Mouse (Mus musculus): ENCODE results near the gene Pfkfb2. TPM values are rescaled to one million over a fixed set of nuclear protein-coding genes. Genes with fewer than 3 reads are reported as not detected.

The Pfkfb2 gene
- total RNA-seq, 1 experiment, result 10.0 TPM

DNA sequence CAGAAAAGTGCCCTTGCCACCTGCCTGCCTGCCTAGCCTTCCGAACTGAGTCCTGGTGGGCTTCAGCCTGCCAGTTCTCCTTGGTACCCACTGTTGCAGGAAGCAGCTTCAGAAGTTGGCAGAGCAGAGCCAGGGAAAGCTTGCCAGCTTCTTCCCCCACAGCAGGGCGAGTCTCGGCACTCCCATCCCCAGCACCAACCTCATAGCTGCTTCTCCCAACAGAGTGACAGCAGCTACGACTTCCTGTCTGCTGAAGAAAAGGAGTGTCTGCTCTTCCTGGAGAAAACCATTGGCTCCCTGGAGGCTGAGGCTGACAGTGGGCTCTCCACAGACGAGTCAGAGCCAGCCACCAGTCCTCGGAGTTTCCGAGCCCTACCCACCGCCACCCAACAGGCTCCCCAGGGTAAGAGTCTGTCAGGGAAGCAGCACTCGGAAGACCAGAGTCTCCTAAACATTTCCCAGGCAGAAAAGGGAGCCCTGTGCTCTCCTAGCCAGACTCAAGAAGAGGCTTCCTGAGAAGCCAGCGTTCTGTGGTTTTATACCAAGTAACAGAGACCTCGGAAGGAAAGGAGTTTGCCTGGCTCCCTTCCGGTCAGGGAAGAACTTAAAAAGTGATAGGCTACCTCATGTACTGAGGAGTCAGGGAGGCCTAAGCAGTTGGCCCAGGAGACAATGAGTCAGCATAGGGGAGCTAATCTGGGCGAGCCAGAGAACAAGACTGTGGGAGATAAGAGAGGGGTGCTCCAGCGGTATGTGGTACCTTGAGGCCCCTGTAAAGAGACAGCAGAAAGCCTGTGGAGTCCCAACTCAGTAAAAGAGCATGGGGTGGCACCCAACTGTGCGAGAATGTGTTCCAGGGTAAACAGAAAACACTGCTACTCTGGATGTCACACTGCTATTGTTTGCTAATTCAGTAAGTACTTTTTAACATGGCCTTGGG lies 12.0 kb upstream of the Pfkfb2 start:
- no peaks in the 10 kb centered on the region for H3K9me3 ChIP-seq (ENCODE audit: control insufficient read depth, insufficient read depth, low read depth, low read length)
- in situ Hi-C loops (cut with MboI; ENCODE audit: low sequenced_read_pairs in 2 of 2, unreplicated experiment in 2 of 2), result no loop called here

DNA sequence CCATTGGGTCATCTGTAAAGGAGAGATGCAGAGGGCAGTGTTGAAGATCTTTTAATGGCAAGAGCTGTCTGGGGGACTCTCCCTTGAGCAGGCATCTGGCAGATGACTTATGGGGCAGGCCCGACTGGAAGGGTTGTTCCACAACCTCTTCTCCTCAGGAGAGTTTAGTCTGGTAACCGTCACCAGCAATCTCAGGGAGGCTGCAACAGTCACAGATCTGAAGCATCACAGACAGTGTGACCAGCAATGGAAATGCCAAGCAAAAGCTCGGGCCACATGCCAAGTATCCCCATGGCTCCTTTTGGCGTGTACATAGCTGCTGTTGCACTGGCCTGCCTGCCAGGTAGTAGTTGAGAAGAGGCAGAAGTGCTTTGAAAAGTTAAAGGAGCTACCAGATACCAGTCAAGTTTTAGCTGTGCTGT lies 11.2 kb upstream of the Pfkfb2 start:
- Histone ChIP-seq H3K4me3 (ENCODE audit: insufficient read depth in 1 of 2, low read depth in 1 of 2, low read length in 2 of 2, poor library complexity in 1 of 2, severe bottlenecking in 1 of 2) (no peak overlapping the region), H3K9me3 (ENCODE audit: control insufficient read depth, insufficient read depth, low read depth, low read length) (no peaks in the 10 kb centered on the region), H3K4me1 (ENCODE audit: control insufficient read depth in 2 of 2, insufficient read depth in 2 of 2, low read length in 2 of 2, poor library complexity in 1 of 2) (peaks cover 0 to 7% of the 10 kb centered on the region in 2 experiments; a peak in 2 of 4 replicates), H3K9ac (ENCODE audit: insufficient read depth, low read depth, low read length, poor library complexity, severe bottlenecking) (no peak overlapping the region), H3K36me3 (ENCODE audit: control insufficient read depth, insufficient read depth, low read length, poor library complexity, severe bottlenecking) (no peaks in the 10 kb centered on the region), H3K27ac (ENCODE audit: insufficient read depth, low read depth, low read length, poor library complexity, severe bottlenecking) (no peak overlapping the region)
- no peak for DNase-seq (ENCODE audit: low read depth, low spot score)
- in situ Hi-C loops (cut with MboI; ENCODE audit: low sequenced_read_pairs in 2 of 2, unreplicated experiment in 2 of 2), result no loop called here
- no peak for TF ChIP-seq ZNF384 (IDR thresholded peaks at IDR 0.05; ENCODE audit: low read depth, low read length)
- TF ChIP-seq CHD2 (IDR thresholded peaks at IDR 0.05; ENCODE audit: low read depth, low read length), result no peak
- TF ChIP-seq MAFK (IDR thresholded peaks at IDR 0.05; ENCODE audit: insufficient read depth, low read depth, low read length), result no peak
- TF ChIP-seq ZC3H11A (IDR thresholded peaks at IDR 0.05; ENCODE audit: borderline replicate concordance, low read depth, low read length), result no peak
- TF ChIP-seq HCFC1 (IDR thresholded peaks at IDR 0.05; ENCODE audit: borderline replicate concordance, insufficient read depth, low read length), result no peak

More for the DNA sequence above, 12.0 kb upstream of the Pfkfb2 start:
- Histone ChIP-seq H3K4me3 (ENCODE audit: insufficient read depth in 1 of 2, low read depth in 1 of 2, low read length in 2 of 2, poor library complexity in 1 of 2, severe bottlenecking in 1 of 2) (no peak overlapping the region), H3K36me3 (ENCODE audit: control insufficient read depth, insufficient read depth, low read length, poor library complexity, severe bottlenecking) (no peaks in the 10 kb centered on the region), H3K27ac (ENCODE audit: insufficient read depth, low read depth, low read length, poor library complexity, severe bottlenecking) (no peak overlapping the region), H3K4me1 (ENCODE audit: control insufficient read depth in 2 of 2, insufficient read depth in 2 of 2, low read length in 2 of 2, poor library complexity in 1 of 2) (peaks cover 0 to 7% of the 10 kb centered on the region in 2 experiments; a peak in 2 of 4 replicates), H3K9ac (ENCODE audit: insufficient read depth, low read depth, low read length, poor library complexity, severe bottlenecking) (no peak overlapping the region)
- no peak for TF ChIP-seq ZC3H11A (IDR thresholded peaks at IDR 0.05; ENCODE audit: borderline replicate concordance, low read depth, low read length)
- no peak for TF ChIP-seq ZNF384 (IDR thresholded peaks at IDR 0.05; ENCODE audit: low read depth, low read length)
- TF ChIP-seq HCFC1 (IDR thresholded peaks at IDR 0.05; ENCODE audit: borderline replicate concordance, insufficient read depth, low read length), result no peak
- no peak for TF ChIP-seq MAFK (IDR thresholded peaks at IDR 0.05; ENCODE audit: insufficient read depth, low read depth, low read length)
- TF ChIP-seq CHD2 (IDR thresholded peaks at IDR 0.05; ENCODE audit: low read depth, low read length), result no peak
- DNase-seq (ENCODE audit: low read depth, low spot score), result no peak

DNA sequence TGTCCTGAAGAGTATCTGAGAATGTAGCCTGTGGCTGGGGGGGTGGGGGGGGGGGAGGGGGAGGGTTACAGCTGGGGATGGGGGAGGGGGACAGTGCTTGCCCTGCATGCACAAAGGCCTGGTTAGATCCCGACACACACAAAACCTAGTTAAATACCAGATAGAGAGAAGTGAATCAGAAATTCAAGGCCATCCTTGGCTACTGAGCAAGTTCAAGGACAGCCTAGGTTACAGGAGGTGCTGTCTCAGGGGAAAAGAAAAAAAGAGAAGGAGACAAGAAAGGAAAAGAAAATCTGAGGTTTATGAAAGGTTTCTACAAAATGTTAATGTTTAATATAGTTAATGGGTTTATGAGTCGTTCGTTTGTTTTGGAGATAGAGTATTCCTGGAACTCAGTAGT lies 10.6 kb upstream of the Pfkfb2 start:
- no peaks in the 10 kb centered on the region for H3K36me3 ChIP-seq (ENCODE audit: control insufficient read depth, insufficient read depth, low read length, poor library complexity, severe bottlenecking)
- no peaks in the 10 kb centered on the region for H3K9me3 ChIP-seq (ENCODE audit: control insufficient read depth, insufficient read depth, low read depth, low read length)
- in situ Hi-C loops (cut with MboI; ENCODE audit: low sequenced_read_pairs in 2 of 2, unreplicated experiment in 2 of 2), result no loop called here
- H3K9ac ChIP-seq (ENCODE audit: insufficient read depth, low read depth, low read length, poor library complexity, severe bottlenecking), result no peak overlapping the region
- peaks cover 0 to 7% of the 10 kb centered on the region in 2 experiments; a peak in 2 of 4 replicates for H3K4me1 ChIP-seq (ENCODE audit: control insufficient read depth in 2 of 2, insufficient read depth in 2 of 2, low read length in 2 of 2, poor library complexity in 1 of 2)
- no peak overlapping the region for H3K27ac ChIP-seq (ENCODE audit: insufficient read depth, low read depth, low read length, poor library complexity, severe bottlenecking)
- no peak overlapping the region for H3K4me3 ChIP-seq (ENCODE audit: insufficient read depth in 1 of 2, low read depth in 1 of 2, low read length in 2 of 2, poor library complexity in 1 of 2, severe bottlenecking in 1 of 2)
- TF ChIP-seq CHD2 (IDR thresholded peaks at IDR 0.05; ENCODE audit: low read depth, low read length) (no peak), HCFC1 (IDR thresholded peaks at IDR 0.05; ENCODE audit: borderline replicate concordance, insufficient read depth, low read length) (no peak), ZC3H11A (IDR thresholded peaks at IDR 0.05; ENCODE audit: borderline replicate concordance, low read depth, low read length) (no peak), MAFK (IDR thresholded peaks at IDR 0.05; ENCODE audit: insufficient read depth, low read depth, low read length) (no peak), ZNF384 (IDR thresholded peaks at IDR 0.05; ENCODE audit: low read depth, low read length) (no peak)
- DNase-seq (ENCODE audit: low read depth, low spot score), result no peak

DNA sequence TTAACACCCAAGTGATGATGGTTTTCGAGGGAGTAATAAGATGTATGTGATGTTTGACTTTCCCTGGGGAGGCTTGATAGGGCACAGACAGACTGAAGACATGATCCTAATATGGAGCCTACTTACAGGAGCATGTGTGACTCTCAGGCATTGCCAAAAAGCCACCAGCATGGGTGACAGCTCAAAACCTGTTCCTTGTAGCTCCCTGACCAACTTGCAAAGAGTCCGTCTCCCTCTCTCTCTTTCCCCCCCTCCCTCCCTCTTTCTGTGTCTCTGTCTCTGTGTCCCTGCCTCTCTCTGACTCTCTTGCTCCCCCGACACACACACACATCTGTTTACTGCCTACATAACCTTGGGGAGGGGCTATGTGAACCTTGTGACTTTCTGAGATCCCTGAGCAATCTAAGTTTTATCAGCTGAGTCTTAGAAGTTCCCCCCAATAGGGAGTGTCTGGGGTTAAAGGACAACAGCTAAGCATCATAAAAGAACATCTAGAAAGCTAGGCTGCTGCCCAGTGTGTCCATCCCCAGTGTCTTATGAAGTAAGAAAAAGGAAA lies 9.6 kb upstream of the Pfkfb2 start:
- TF ChIP-seq HCFC1 (IDR thresholded peaks at IDR 0.05; ENCODE audit: borderline replicate concordance, insufficient read depth, low read length) (no peak), ZC3H11A (IDR thresholded peaks at IDR 0.05; ENCODE audit: borderline replicate concordance, low read depth, low read length) (no peak), CHD2 (IDR thresholded peaks at IDR 0.05; ENCODE audit: low read depth, low read length) (no peak), ZNF384 (IDR thresholded peaks at IDR 0.05; ENCODE audit: low read depth, low read length) (no peak), MAFK (IDR thresholded peaks at IDR 0.05; ENCODE audit: insufficient read depth, low read depth, low read length) (no peak)
- no peak overlapping the region for H3K4me3 ChIP-seq (ENCODE audit: insufficient read depth in 1 of 2, low read depth in 1 of 2, low read length in 2 of 2, poor library complexity in 1 of 2, severe bottlenecking in 1 of 2)
- H3K4me1 ChIP-seq (ENCODE audit: control insufficient read depth in 2 of 2, insufficient read depth in 2 of 2, low read length in 2 of 2, poor library complexity in 1 of 2), result peaks cover 0 to 7% of the 10 kb centered on the region in 2 experiments; a peak in 2 of 4 replicates
- in situ Hi-C loops (cut with MboI; ENCODE audit: low sequenced_read_pairs in 2 of 2, unreplicated experiment in 2 of 2), result no loop called here
- H3K9me3 ChIP-seq (ENCODE audit: control insufficient read depth, insufficient read depth, low read depth, low read length), result no peaks in the 10 kb centered on the region
- no peak for DNase-seq (ENCODE audit: low read depth, low spot score)
- H3K27ac ChIP-seq (ENCODE audit: insufficient read depth, low read depth, low read length, poor library complexity, severe bottlenecking), result no peak overlapping the region
- H3K9ac ChIP-seq (ENCODE audit: insufficient read depth, low read depth, low read length, poor library complexity, severe bottlenecking), result no peak overlapping the region
- no peaks in the 10 kb centered on the region for H3K36me3 ChIP-seq (ENCODE audit: control insufficient read depth, insufficient read depth, low read length, poor library complexity, severe bottlenecking)

All from ES-E14 (cell line).